Mouse (Mus musculus): Measurements from ENCODE around the gene Ggt5.

Gene Ggt5

GRCm38 (mm10) chr10:75650306-75650902, 61.3 kb downstream of the Ggt5 start:
- in situ Hi-C loops (cut with MboI): no loop called here

- in situ Hi-C loops (cut with MboI): no loop called here
Observed at GRCm38 (mm10) chr10:75651381-75652068, 62.4 kb downstream of the Ggt5 start.

GRCm38 (mm10) chr10:75654053-75654452, 64.9 kb downstream of the Ggt5 start:
- in situ Hi-C loops (cut with MboI): no loop called here

GRCm38 (mm10) chr10:75657165-75657564, 68.0 kb downstream of the Ggt5 start:
- in situ Hi-C loops (cut with MboI): no loop called here

GRCm38 (mm10) chr10:75657772-75658171, 68.6 kb downstream of the Ggt5 start:
- in situ Hi-C loops (cut with MboI): no loop called here

- in situ Hi-C loops (cut with MboI): no loop called here
Observed at GRCm38 (mm10) chr10:75661381-75661780, 72.2 kb downstream of the Ggt5 start.

GRCm38 (mm10) chr10:75661876-75662275, 72.7 kb downstream of the Ggt5 start:
- in situ Hi-C loops (cut with MboI): no loop called here

GRCm38 (mm10) chr10:75662575-75662974, 73.4 kb downstream of the Ggt5 start:
- in situ Hi-C loops (cut with MboI): no loop called here

- in situ Hi-C loops (cut with MboI): no loop called here
Observed at GRCm38 (mm10) chr10:75664673-75665270, 75.6 kb downstream of the Ggt5 start.

GRCm38 (mm10) chr10:75666451-75667030, 77.4 kb downstream of the Ggt5 start:
- in situ Hi-C loops (cut with MboI): no loop called here

All from mature B cell (primary cell).